Mouse (Mus musculus): ENCODE results near the gene Chic1.

GRCm38 (mm10) chrX:103427677-103428076, 71.4 kb downstream of the Chic1 start:
- no peak for TF ChIP-seq CTCF (IDR thresholded peaks at IDR 0.05; ENCODE audit: low read depth)
- TF ChIP-seq EP300 (IDR thresholded peaks at IDR 0.05; ENCODE audit: low read depth): no peak
